Mouse (Mus musculus) frontal cortex, adult 2 months (tissue): ENCODE results near the gene Epha1. TPM values are rescaled to one million over a fixed set of nuclear protein-coding genes. Genes with fewer than 3 reads are reported as not detected.

Source experiments
- DNase-seq, 2 experiments: peaks; one replicate each; pipeline ENCODE4 v3.0.0; 2022; ENCODE audit warnings: low spot score in 1 of 2; ENCODE audit errors: extremely low spot score in 1 of 2
- polyA plus RNA-seq: library from polyadenylated mRNA; depleted of rRNA; stranded (reverse); fragments of >200 nt; gene quantifications from 2 replicates; pipeline ENCODE4 v1.2.3, GENCODE M21; 2012

The Epha1 gene
- polyA plus RNA-seq, 1 experiment: 0.52 TPM

DNA sequence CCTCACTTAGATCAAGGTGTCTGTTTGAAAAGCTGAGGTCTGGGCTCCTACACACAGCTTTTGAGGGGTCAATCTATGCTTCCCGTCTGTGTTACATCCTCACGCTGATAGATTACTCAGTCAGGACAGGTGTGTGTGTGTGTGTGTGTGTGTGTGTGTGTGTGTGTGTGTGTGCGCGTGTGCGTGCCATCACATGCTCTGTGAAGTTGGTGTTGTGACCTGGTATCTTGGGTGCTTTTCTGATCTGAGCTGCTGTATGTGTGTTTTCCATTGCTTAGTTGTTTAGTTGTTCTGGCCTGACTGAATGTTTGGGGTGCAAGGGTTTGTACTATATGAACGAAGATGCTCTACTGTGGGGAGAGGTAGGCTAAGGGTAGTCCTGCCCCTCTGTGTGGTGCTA is 17.7 kb downstream of the Epha1 start:
- DNase-seq: no peak

DNA sequence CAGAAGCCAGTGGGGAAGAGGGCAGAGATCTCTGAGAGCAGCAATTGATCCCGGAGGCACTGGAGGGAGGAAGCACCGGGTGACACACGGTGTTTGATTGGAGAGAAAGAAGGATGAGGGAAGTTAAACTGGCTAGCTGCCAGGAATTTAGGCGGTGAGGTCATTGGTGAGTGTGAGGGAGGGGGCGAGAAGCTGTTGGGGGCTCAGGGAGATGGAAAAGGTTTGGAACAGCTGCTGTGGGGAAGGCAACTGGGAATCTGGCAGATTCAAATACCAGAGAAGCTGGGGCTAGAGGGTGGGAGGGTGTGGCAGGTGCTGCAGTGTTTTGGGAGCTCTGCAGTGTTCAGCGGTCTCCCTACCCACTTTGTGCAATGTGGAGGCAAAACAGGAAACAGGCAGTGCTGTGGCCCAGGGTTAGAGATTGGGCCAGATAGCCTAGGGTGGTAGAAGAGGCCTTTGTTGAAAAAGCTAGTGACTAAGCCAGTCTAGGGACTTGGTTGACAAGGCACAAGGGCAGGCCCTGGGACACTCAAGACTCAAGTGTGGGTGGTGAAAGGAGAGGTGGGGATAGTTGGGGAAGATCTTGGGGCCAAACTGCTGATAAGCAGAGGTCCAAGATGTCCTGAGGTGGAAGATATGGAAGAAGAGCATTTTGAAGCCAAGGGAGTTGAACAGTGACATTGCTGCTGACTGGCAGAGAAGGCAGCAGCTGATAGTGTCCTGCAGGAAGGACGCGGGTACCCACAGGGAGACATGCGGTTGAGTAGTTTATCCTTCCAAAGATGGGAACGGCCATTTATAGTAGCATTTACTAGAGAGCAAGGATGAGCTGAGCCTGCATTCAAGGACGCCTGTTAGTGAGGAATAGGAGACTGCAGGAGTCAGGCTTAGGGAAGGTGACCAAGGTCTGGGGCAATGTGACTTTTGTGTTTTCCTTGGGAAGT is 18.7 kb downstream of the Epha1 start:
- peak in 1 of 2 experiments; percentile 65 for DNase-seq

DNA sequence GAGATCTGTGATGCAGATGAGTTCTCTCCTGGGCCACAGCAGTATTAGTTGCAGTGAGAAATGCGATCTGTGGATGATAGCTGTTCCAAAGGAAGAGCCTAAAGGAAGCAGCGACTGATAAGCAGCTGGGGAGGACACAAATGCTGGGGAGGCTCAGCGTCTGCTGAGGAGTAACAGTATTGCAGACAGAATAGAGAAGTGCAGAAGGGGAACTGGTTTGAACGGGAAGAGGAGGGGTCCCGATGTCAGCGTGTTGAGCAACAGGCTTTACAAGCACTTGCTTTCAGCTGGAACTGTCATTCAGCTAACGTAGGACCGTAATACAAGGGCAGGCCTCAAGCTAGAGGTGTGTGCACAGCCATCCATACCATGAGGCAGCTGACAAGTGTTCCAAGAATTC is 19.9 kb downstream of the Epha1 start:
- DNase-seq: no peak

DNA sequence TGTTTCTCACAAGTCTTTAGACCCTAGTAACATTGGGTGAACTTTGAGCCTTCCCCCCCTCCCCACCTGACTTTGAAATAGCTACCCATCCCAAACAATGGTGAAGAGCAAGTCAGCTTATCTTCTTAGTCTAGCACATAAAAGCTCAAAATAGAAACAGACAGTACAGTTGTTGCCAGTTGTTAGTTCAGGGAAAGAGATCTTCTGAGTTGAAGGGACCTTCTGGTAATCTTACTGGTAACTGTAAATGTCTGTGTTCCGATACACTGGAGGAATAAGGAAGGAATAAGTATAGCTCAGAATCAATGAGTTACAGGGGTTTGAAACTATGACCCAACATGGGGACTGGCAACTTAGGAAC is 20.6 kb downstream of the Epha1 start:
- no peak for DNase-seq

DNA sequence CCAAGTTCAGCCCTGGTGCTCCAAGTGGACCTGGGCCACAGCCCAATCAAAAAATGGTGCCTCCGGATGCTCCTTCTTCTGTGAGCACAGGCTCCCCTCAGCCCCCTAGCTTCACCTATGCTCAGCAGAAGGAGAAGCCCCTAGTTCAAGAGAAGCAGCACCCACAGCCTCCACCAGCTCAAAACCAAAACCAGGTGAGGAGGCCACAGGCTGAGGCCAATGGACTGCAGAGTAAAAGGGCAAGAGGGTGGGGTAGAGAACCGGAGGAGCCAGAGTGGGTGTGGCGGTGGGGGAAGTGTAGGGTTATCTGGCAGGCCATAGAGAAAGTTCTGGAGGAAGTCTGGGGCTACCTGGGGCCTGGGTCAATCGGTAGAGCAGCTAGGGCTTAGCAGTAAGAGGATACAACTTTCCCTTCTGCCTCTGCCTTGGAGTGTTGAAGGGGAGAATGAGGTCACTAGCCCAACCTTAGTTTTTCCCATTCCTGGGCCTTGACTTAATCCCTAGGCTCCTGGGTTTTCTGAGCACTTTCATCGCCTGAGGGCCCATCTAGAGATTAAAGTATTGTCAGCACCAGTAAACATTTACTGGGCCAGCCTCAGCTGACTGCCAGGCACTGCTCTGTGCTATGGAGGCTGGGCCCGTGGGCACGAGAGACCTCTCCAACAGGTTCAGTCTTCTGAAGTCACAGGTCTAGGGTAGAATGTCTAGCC is 21.1 kb downstream of the Epha1 start:
- no peak for DNase-seq

DNA sequence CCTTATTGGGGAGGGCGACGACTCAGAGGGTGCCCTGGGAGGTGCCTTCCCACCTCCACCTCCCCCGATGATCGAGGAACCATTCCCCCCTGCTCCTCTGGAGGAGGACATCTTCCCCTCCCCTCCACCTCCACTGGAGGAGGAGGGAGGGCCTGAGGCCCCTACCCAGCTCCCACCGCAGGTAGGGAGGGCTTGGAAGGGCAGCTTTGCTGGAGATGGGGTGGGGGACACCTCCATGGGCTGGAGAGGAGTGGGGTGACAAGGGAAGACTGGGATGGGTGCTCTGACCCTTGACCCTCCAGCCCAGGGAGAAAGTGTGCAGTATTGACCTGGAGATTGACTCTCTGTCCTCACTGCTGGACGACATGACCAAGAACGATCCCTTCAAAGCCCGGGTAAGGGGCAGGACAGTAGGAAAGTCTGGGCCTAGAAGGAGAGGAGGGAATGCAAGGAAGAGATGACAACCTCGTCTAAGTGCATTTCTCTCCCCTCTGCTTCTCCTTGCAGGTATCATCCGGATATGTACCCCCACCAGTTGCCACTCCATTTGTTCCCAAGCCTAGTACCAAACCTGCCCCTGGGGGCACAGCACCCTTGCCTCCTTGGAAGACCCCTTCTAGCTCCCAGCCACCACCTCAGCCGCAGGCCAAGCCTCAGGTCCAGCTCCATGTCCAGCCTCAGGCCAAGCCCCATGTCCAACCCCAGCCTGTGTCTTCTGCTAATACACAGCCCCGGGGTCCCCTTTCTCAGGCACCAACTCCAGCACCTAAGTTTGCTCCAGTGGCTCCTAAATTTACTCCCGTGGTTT is 21.9 kb downstream of the Epha1 start:
- DNase-seq: no peak

DNA sequence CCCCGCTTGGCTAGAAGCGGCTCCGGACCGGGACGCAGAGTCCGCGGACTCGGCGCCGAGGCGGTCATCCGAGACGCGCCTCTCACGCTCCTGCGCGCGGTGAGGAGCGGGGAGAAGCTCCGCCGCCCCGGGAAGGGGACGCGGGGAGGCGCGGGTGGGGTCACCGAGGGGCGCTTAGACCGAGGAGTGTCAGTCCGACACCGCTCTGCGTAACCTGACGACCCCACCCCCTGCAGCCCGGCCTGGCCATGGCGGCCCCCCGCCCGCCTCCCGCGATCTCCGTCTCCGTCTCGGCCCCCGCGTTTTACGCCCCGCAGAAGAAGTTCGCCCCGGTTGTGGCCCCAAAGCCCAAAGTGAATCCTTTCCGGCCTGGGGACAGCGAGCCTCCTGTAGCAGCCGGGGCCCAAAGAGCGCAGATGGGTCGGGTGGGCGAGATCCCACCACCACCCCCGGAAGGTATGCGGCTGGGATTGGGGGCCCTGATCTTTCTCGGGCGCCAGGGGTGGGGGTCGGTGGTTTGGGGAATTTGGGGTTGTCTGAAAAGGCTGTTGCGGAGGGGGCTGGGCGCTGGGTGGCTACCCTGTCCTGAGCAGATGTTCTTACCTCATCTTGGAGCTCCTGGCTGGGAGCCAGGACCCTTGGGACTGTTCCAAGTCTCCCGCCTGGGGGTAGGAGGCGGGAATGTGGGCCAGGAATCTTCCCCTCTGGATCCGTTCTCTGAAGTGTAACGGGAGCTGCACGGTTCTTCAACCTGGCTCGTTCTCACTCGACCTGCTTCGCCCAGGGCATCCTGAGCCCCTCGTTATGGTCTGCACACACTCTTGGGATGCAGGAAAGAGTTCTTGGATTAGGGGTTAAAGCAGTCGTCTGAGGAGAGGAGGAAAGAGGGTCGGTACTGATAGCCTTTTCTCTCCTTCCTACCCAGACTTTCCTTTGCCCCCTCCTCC is 22.8 kb downstream of the Epha1 start:
- peak; percentile 48 to 82 for DNase-seq

DNA sequence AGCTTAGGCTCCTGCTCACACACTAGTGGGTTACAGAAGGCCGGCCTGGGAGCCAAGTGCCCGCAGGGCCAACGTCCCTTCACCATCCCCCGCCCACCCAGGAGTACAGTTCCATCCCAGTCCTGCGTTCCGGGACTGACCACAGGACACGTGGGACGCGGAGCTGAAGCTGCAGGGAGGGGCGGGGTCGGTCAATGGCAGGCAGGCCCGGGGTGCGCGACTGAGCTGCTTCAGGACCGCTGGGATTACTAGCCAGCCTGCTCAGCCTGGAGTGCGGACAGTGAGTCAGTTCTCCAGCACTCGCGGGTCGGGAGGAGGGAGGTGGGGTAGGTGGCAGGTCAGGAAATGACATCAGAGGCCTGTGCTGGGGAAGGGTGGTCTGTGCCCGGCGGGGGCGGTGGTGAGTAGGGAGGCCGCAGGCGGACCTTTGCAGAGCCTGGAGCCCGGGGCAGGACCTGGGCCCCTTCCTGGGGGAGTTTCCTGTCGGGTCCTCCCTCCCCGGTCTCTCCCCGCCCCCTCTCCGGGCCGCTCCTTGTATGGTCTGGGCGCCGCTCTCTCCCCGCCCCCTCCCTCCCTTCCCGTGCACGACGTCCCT is 23.5 kb downstream of the Epha1 start, which contains the start of gene Zyx:
Zyx (plus strand) TSS at position 205 of the 595 bp plus-strand sequence.
- peak; percentile 65 to 79 for DNase-seq

DNA sequence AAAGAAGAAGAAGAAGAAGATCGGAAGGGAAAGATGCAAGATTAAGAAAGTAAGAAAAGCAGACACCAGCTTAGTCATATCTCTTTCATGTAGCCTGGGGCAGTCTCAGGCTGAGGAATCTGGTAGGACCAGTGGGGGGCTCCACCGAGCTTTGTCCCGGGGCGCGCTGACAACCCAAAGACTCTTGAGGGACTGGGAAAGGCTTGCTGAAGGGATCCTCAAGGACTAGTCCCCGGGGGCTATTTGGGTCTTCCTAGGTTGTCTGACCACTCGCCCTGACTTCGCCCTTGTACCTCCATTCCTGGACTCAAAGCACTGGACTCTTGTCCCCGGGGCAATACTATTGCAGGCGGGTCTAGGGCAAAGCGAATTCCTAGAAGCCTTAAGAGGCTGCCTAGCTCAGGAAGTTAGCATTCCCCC is 24.1 kb downstream of the Epha1 start:
- peak in 1 of 2 experiments; percentile 84 for DNase-seq

DNA sequence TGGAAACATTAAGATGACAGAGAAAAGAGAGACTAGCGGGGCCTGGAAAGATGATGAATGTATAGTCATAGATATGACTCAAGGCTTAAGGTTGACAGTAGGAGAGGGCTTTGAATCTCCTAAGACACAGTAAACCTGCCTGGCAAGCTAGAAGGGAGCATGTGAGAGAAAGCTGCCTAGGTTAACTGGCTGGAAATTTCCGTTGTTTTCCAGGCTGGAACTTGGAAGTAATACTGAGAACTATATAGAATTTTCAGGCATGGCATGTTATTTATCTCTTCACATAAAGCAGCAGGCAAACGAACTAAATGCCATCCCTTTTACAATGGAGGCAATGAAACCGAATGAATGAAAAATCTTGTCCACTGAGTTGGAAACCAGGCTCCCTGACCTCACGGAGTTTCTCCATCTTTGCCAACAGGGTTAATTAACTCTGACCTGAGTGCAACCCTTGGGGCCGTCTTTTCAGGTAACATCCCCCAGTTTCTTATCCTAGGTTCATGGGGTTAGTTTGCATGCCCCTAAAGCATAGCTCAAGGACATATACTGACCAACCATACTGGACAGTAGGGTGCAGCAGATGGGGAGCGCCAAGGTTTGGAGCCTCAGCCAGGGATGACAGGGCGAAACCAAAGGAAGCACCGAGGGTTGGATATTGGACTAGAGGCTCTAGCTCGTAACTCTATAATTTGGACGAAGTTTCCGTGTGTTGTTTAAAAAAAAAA is 24.6 kb downstream of the Epha1 start:
- DNase-seq: no peak

DNA sequence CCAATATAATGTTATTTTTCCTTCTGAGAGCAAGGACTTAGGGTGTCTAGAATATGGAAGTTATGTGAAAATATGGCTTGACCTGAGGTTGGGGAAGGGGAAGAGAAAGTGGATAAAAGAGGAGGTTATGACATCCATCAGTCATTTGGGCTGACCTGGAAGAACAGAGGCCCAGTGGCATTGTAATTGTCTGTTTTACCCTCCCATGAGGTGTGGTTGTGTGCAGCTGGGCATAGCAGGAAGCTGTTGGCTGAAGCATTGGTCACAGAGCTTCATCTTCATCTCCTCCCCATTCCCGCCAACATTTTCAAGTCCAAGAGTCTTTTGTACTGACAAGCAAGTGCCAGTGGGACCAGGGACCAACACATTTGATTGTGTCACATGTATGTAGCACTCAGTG is 28.8 kb downstream of the Epha1 start:
- no peak for DNase-seq

DNA sequence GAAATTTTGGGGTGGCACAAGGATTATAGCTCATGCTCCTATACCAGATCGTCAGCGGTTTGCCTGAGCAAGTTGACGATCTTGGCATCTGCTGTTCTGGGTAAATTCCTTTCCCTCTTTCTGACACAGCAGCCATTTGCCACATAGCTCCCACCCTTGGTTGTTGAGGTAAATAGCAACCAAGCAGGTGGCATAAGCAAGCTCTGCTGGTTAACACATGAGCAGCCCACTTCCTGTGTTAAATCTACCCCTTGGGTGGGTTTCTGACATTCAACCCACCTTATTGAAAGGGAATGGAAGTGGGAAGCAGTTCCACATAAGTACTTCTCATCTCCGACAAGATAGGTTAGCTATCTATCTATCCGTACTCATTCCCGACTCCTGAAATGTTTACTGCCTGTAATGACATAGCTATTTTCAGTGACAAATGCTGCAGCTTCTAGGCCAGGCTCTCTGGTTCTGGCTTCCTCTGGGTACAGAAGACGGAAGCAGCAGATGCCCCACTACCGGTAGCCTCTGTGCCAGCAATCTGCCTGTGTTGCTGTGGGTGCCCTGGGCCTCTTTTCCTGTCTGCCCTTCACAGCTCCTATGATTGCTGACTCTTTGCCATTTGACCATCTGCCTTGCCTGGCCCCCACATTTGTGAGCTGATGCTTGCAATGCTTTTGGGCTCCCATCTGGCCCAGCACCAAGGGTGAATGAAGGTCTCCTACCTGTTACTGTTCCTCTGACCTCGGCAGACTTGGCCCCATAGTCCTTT is 29.5 kb downstream of the Epha1 start:
- DNase-seq: no peak

DNA sequence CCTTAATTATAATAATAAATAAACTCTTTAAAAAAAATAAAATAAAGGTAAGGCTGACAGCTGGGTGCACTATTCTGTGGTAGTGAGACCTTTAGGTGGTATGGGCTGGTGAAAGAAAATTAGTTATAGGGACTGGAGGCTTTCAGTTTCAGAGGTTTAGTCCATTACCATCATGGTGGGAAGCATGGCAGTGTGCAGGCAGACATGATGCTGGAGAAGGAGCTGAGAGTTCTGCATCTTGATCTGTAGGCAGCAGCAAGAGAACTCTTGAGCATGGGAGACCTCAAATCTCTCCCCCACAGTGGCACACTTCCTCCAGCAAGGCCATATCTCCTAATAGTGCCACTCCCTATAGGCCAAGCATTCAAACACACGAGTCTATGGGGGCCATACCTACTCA is 30.9 kb downstream of the Epha1 start:
- DNase-seq: no peak

DNA sequence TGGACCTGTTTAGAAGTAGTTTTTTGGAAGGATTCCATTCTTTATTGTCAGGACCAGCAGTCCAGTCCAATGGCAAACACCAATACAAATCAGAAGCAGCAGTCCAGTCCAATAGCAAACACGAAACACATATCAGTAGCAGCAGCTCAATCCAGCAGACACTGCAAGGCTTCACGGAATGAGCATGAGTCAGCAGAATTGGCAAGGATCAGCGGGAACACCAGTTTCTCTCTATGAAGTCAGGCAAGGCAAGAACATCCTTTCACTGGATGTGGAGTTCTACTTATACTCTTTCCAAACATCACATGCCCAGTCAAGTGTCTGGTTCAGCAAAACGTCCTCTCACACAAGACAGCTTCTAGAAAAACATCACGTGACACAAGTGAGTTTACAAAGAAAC is 33.1 kb downstream of the Epha1 start:
- DNase-seq: peak in 1 of 2 experiments; percentile 51

DNA sequence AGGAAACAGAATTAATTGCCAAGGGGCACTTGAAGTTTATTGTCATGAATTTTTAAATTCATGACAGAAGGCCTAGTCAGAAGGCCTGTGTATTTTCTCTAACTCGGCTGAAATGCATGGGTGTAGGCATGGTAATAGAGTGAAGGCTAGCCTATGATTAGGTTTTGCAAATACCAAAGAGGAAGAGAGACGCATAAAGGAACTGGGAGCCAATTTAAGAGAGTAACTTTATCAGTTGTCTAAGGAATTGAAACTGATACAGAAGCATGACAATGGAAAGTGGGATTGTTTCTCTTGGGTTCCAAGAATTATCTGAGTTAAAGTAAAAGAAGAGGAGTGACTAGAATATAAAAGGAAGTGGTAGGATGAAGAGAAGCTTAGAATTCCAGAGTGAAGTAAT is 33.9 kb downstream of the Epha1 start:
- DNase-seq: no peak

DNA sequence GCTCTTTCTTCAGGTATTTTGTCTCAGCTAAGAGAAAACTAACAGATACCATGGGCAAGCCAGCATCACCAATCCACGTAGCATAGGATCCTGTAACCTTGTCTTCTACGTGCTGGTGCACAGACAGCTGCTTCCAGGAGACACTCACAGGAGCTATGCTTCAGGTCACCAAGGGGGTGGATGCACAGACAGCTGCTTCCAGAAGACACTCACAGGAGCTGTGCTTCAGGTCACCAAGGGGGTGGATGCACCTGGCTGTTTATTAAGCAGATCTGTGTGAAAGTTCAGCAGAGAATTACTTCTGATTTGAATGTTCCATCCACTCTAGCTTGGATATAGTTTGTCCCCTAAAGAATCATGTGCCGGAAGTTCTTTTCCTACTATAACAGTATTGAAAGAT is 42.1 kb downstream of the Epha1 start:
- DNase-seq: no peak

DNA sequence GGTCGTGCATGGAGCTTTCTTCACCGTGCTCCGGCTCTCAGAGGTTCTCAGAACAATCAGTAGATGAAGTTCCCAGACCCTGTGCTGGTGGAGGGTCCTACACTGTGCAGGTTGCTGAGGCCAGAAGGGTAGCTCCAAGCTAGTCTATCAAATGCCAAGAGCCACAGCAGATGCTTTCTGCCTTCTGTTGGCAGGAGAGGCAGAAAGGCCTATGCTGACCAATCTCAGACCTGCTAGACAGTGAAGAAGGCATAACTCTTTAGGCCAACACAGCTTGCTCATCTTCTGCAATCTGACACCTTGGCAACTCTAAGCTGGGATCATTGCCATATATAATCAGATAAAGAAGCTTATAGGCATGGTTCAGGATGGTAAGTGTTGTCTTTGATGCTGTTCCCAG is 42.9 kb downstream of the Epha1 start:
- no peak for DNase-seq

DNA sequence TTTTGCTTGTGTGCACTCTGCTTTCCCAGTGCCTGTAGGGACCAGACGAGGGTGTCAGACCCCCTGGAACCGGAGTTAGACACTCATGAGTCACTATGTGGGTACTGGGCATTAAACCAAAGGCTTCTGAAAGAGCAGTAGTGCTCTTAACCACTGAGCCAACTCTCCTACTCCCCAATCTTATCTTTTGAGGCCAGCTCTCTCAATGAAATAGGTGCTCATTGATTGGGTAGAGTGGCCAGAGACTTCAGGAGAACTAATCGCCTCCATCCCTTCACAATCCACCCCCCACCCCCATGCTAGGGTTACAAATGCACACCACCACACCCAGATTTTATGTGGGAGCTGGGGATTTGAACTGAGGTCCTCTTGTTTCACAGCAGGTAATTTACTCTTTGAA is 44.3 kb downstream of the Epha1 start:
- DNase-seq: no peak
